Mouse (Mus musculus) C2C12 (cell line): ENCODE data around the gene Oxt. TPM values are rescaled to one million over a fixed set of nuclear protein-coding genes. Genes with fewer than 3 reads are reported as not detected.

Source experiments
- H3K27me3 ChIP-seq: one replicate; pipeline ENCODE4 v1.6.1; 2011; ENCODE audit not compliant: control insufficient read depth, insufficient read depth, insufficient read length
- H3K36me3 ChIP-seq: one replicate; pipeline ENCODE4 v1.6.1; 2011; ENCODE audit not compliant: control insufficient read depth, insufficient read depth
- H3K4me3 ChIP-seq: one replicate; pipeline ENCODE4 v1.5.1; 2011; ENCODE audit warnings: mild to moderate bottlenecking, control low read depth; ENCODE audit not compliant: poor library complexity, insufficient read depth, severe bottlenecking
- H3K79me2 ChIP-seq: one replicate; pipeline ENCODE4 v1.6.1; 2011; ENCODE audit not compliant: control insufficient read depth, insufficient read depth
- H3K79me3 ChIP-seq: one replicate; pipeline ENCODE4 v1.6.1; 2011; ENCODE audit warnings: low read depth, control low read depth
- H3ac ChIP-seq: one replicate; pipeline ENCODE3; 2011; ENCODE audit warnings: low read depth; ENCODE audit not compliant: control insufficient read depth, insufficient read length
- CEBPB ChIP-seq: IDR thresholded peaks from one replicate; pipeline ENCODE4 v1.6.1; 2011; ENCODE audit warnings: low read depth, mild to moderate bottlenecking, control low read depth, moderate library complexity
- CTCF ChIP-seq: IDR thresholded peaks from one replicate; pipeline ENCODE4 v1.5.1; 2011; ENCODE audit not compliant: control insufficient read depth, insufficient read depth, insufficient read length
- FOSL1 ChIP-seq: IDR thresholded peaks from one replicate; pipeline ENCODE4 v1.8.0; 2011; ENCODE audit warnings: mild to moderate bottlenecking, low read length; ENCODE audit not compliant: poor library complexity, insufficient read depth, severe bottlenecking
- MAX ChIP-seq: IDR thresholded peaks from one replicate; pipeline ENCODE4 v1.6.1; 2011; ENCODE audit warnings: mild to moderate bottlenecking, control low read depth
- MYOD1 ChIP-seq: IDR thresholded peaks from one replicate; pipeline ENCODE4 v1.6.1; 2011; ENCODE audit warnings: low read depth; ENCODE audit not compliant: control insufficient read depth, insufficient read length
- MYOG ChIP-seq: IDR thresholded peaks from one replicate; pipeline ENCODE4 v1.6.1; 2011; ENCODE audit not compliant: control insufficient read depth, insufficient read length; ENCODE audit errors: extremely low read depth
- USF1 ChIP-seq: IDR thresholded peaks from one replicate; pipeline ENCODE4 v1.6.1; 2011; ENCODE audit warnings: low read depth, mild to moderate bottlenecking, control low read depth, moderate library complexity
- microRNA-seq: library from miRNA; unstranded; fragments of <30 nt; microRNA quantifications from one replicate; pipeline ENCODE4, GENCODE M21; 2019; ENCODE audit warnings: borderline microRNAs expressed
- polyA plus RNA-seq: library from polyadenylated mRNA; unstranded; fragments of >200 nt; fragmentation: generic; extraction: Trizol; gene quantifications from one replicate; pipeline ENCODE4 v1.2.1, GENCODE M21; 2012; ENCODE audit warnings: missing spikeins

The Oxt gene
- polyA plus RNA-seq, 1 experiment, result not detected

DNA sequence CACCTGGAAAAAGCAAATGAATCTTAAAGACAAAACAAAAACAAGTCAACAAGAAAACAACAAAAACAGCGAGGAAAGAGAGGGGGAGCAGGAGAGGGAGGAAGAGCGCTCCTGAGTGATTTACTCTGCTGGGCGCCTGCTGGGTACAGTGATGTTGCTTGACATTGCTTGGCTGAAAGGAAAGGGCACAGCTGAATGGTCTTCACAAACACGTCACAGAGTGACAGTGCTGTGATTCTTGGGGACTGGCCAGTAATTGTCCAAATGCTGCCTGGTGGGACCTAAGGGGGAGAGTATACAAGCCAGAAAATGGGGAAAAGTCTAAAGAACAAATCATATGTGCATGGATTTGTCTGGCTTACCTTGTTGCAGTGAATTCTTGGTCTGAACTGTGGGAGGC lies 26.2 kb downstream of the Oxt start:
- Histone ChIP-seq H3K36me3 (peaks cover 45% of the 10 kb centered on the region), H3K79me2 (no peaks in the 10 kb centered on the region)
- TF ChIP-seq CEBPB (no peak), MYOG (no peak), USF1 (no peak), MYOD1 (no peak), CTCF (no peak), FOSL1 (no peak), MAX (no peak)

DNA sequence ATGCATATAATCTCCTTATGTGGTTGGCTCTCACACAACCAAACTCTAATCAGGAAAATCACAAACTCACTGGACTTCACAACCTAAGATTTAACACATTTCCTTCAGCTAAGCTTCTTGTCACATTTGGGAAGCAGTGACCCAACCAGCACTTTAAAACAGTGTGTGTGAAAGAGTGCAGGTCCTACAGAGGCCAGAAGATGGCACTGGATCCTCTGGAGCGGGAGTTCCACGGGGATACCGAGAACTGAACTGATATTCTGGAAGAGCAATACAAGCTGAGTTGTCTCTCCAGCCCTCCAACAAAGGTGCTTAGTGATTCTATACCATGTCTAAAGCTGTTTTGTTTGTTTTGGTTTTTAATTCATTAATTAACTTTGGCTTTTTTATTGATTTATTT lies 37.1 kb downstream of the Oxt start:
- peaks cover 2% of the 10 kb centered on the region for H3K79me3 ChIP-seq
- H3ac ChIP-seq, result no peak overlapping the region
- TF ChIP-seq MAX, result no peak
- TF ChIP-seq MYOD1, result no peak
- TF ChIP-seq CTCF, result no peak
- no peak for TF ChIP-seq FOSL1
- TF ChIP-seq CEBPB, result no peak
- TF ChIP-seq USF1, result no peak
- no peak for TF ChIP-seq MYOG
- H3K36me3 ChIP-seq, result peaks cover 36% of the 10 kb centered on the region
- no peak overlapping the region for H3K4me3 ChIP-seq
- H3K27me3 ChIP-seq, result no peaks in the 10 kb centered on the region
- no peaks in the 10 kb centered on the region for H3K79me2 ChIP-seq

More for the DNA sequence above, 26.2 kb downstream of the Oxt start:
- Histone ChIP-seq H3K79me3 (no peaks in the 10 kb centered on the region), H3K4me3 (no peak overlapping the region), H3K27me3 (no peaks in the 10 kb centered on the region), H3ac (no peak overlapping the region)

DNA sequence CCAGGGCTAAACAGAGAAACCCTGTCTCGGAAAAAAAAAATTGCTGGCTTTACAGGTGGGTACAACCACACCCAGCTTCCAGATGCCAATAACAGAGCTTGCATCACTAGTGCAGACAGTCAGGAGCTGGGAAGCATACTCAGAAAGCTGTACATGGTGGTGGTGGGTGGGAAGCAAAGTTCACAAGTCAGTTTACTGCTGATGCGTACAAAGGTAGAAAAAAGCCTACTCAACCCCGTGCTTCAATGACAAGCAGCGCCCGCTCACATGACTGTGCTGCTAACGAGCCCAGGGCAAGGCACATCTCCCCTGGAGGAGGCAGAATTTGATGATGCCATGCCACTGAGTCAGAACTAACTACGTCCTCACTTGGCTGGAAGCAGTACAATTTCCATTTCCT lies 43.0 kb downstream of the Oxt start:
- H3K36me3 ChIP-seq, result peaks cover 58% of the 10 kb centered on the region
- no peak overlapping the region for H3ac ChIP-seq
- no peaks in the 10 kb centered on the region for H3K27me3 ChIP-seq
- H3K4me3 ChIP-seq, result no peak overlapping the region
- peaks cover 50% of the 10 kb centered on the region for H3K79me2 ChIP-seq
- H3K79me3 ChIP-seq, result peaks cover 25% of the 10 kb centered on the region
- TF ChIP-seq CEBPB (no peak), FOSL1 (no peak), CTCF (no peak), MYOD1 (no peak), USF1 (no peak), MAX (no peak), MYOG (no peak)

Small RNAs within 50 kb of the gene (microRNA-seq; reads per million reads assigned to microRNA genes)
- gene Gm23876, result not detected

Other genes starting within 250 kb of the Oxt start
- 0.20 TPM for gene Cpxm1, start 178.6 kb upstream of the Oxt start, polyA plus RNA-seq
- gene Gm28372, start 170.9 kb upstream of the Oxt start, polyA plus RNA-seq, result not detected
- not detected for gene 1700020A23Rik, start 170.9 kb upstream of the Oxt start, polyA plus RNA-seq
- 0.02 TPM for gene Tmem239, start 169.7 kb upstream of the Oxt start, polyA plus RNA-seq
- 44.0 TPM for gene Vps16, start 151.8 kb upstream of the Oxt start, polyA plus RNA-seq
- gene Pced1a, start 151.5 kb upstream of the Oxt start, polyA plus RNA-seq, result 15.4 TPM
- gene Ptpra, start 125.9 kb upstream of the Oxt start, polyA plus RNA-seq, result 31.6 TPM
- 102 TPM for gene Mrps26, start 12.4 kb upstream of the Oxt start, polyA plus RNA-seq
- not detected for gene Avp, start 6.4 kb downstream of the Oxt start, polyA plus RNA-seq
- gene Fastkd5, start 53.9 kb downstream of the Oxt start, polyA plus RNA-seq, result 6.9 TPM
- gene Ubox5, start 53.9 kb downstream of the Oxt start, polyA plus RNA-seq, result 5.2 TPM
- gene Lzts3, start 66.6 kb downstream of the Oxt start, polyA plus RNA-seq, result 4.7 TPM
- gene Ddrgk1, start 88.5 kb downstream of the Oxt start, polyA plus RNA-seq, result 80.4 TPM
- gene Itpa, start 91.4 kb downstream of the Oxt start, polyA plus RNA-seq, result 95.9 TPM
- 1.9 TPM for gene Slc4a11, start 121.3 kb downstream of the Oxt start, polyA plus RNA-seq